Comparison of ENCODE assay signal across 9 mouse cellular contexts in genomic region chr8:70440246-70440645, GRCm38 (mm10). TPM values are rescaled to one million over a fixed set of nuclear protein-coding genes. Genes with fewer than 3 reads are reported as not detected.
DNase-seq lines count a peak whose midpoint lies in the region; ATAC-seq and TF ChIP-seq lines count a peak whose summit lies in the region.
"Had no signal": no experiment of that assay in that cellular context is flagged by ENCODE, and none has a peak within 500 bp of the region (broad histone marks: within the 10 kb centered on the region; RNA-seq: fewer than 3 reads in every experiment).

No protein-coding gene starts in this region.

- no peak for DNase-seq in layer of hippocampus, adult 2 months (ENCODE audit: low spot score in 2 of 2)
- DNase-seq in layer of hippocampus, postnatal 10 days (ENCODE audit: low spot score in 2 of 2): no peak
- peak; percentile 29 for DNase-seq in splenic B cell, adult 2 months (ENCODE audit: low read depth, low spot score)
- no peak for DNase-seq in testis, postnatal 10 days (ENCODE audit: low spot score)
- DNase-seq in adipocyte (ENCODE audit: low spot score): no peak
- no peak for DNase-seq in cerebellum, adult 2 months

- no peaks in the 10 kb centered on the region for H3K36me3 ChIP-seq in embryonic facial prominence, embryonic 12.5 days
- 0 out of 2 replicates have a peak, but pooled peaks cover 3% of the 10 kb centered on the region for H3K36me3 ChIP-seq in limb, embryonic 12.5 days
- H3K36me3 ChIP-seq in splenic B cell, adult 2 months (ENCODE audit: control insufficient read depth, insufficient read depth, low read length, poor library complexity, severe bottlenecking): no peaks in the 10 kb centered on the region

- no peaks in the 10 kb centered on the region for H3K9me3 ChIP-seq in embryonic facial prominence, embryonic 12.5 days
- no peaks in the 10 kb centered on the region for H3K9me3 ChIP-seq in limb, embryonic 12.5 days

- H3K4me2 ChIP-seq in embryonic facial prominence, embryonic 12.5 days (replicated peaks): peak overlapping the region; percentile 86
- peak overlapping the region; percentile 88 for H3K4me2 ChIP-seq in limb, embryonic 12.5 days

- H3K27me3 ChIP-seq in embryonic facial prominence, embryonic 12.5 days: no peaks in the 10 kb centered on the region
- H3K27me3 ChIP-seq in limb, embryonic 12.5 days: no peaks in the 10 kb centered on the region
- no peaks in the 10 kb centered on the region for H3K27me3 ChIP-seq in splenic B cell, adult 2 months (ENCODE audit: control insufficient read depth, insufficient read depth, low read length, poor library complexity, severe bottlenecking)
- H3K27me3 ChIP-seq in cerebellum, adult 2 months (ENCODE audit: control insufficient read depth, insufficient read depth, low read length): no peaks in the 10 kb centered on the region

- ATAC-seq in embryonic facial prominence, embryonic 12.5 days (ENCODE audit: insufficient number of reproducible peaks, insufficient read depth, low FRiP score, low TSS enrichment): no peak
- ATAC-seq in limb, embryonic 12.5 days (ENCODE audit: insufficient number of reproducible peaks, insufficient read depth, low FRiP score, low TSS enrichment, low read depth): no peak

- no peak overlapping the region for H3K4me3 ChIP-seq in layer of hippocampus, adult 2 months
- peak overlapping the region; percentile 68 for H3K4me3 ChIP-seq in embryonic facial prominence, embryonic 12.5 days
- H3K4me3 ChIP-seq in limb, embryonic 12.5 days (replicated peaks): peak overlapping the region; percentile 68
- no peak overlapping the region for H3K4me3 ChIP-seq in cerebellum, adult 2 months (replicated peaks; ENCODE audit: insufficient read depth, low read depth, low read length)

- no peak overlapping the region for H3K27ac ChIP-seq in layer of hippocampus, adult 2 months
- H3K27ac ChIP-seq in embryonic facial prominence, embryonic 12.5 days: no peak overlapping the region
- H3K27ac ChIP-seq in limb, embryonic 12.5 days: no peak overlapping the region; the same call in 1 of the 2 replicates
- no peak overlapping the region for H3K27ac ChIP-seq in cerebellum, adult 2 months (ENCODE audit: insufficient read depth, low read length)

- TF ChIP-seq CTCF in layer of hippocampus, adult 2 months (conservative IDR thresholded peaks at IDR 0.05): peak; percentile 27; the same call in 1 of the 2 replicates
- no peak for TF ChIP-seq CTCF in cerebellum, adult 2 months (IDR thresholded peaks at IDR 0.05; ENCODE audit: borderline replicate concordance, insufficient read depth, low read depth, low read length)

- peaks cover 18% of the 10 kb centered on the region for H3K4me1 ChIP-seq in embryonic facial prominence, embryonic 12.5 days
- H3K4me1 ChIP-seq in limb, embryonic 12.5 days (replicated peaks): peaks cover 12% of the 10 kb centered on the region
- H3K4me1 ChIP-seq in cerebellum, adult 2 months (ENCODE audit: control insufficient read depth, insufficient read depth, low read length): peaks cover 24% of the 10 kb centered on the region

- 46% methylated on average over 3 of the region's 3 CpGs for WGBS in embryonic facial prominence, embryonic 12.5 days
- 43% methylated on average over 3 of the region's 3 CpGs for WGBS in limb, embryonic 12.5 days
- 55% methylated on average over 3 of the region's 3 CpGs for WGBS in cerebellum, adult 2 months

- TF ChIP-seq POLR2A in cerebellum, adult 2 months (IDR thresholded peaks at IDR 0.05; ENCODE audit: borderline replicate concordance, insufficient read depth, low read length): no peak

- H3K9ac ChIP-seq in embryonic facial prominence, embryonic 12.5 days: peak overlapping the region; percentile 80
- peak overlapping the region; percentile 67; the same call in 1 of the 2 replicates for H3K9ac ChIP-seq in limb, embryonic 12.5 days (replicated peaks)

RNA-seq across cellular contexts. Expression of gene Crtc1, which starts 0.9 kb away (rescaled TPM):
- 100 to 1,000 TPM; 191 to 208 TPM for total RNA-seq in layer of hippocampus, adult 2 months (2021)
- 100 to 1,000 TPM; 103 to 114 TPM for total RNA-seq in layer of hippocampus, postnatal 10 days (2021)
- polyA plus RNA-seq in embryonic facial prominence, embryonic 12.5 days (2016; fragmentation: Nextera tagmentation; extraction: Ambion mirVana): 22.1 and 24.1 TPM in 2 replicates
- 18.4 and 24.8 TPM in 2 replicates for polyA plus RNA-seq in limb, embryonic 12.5 days (2016; fragmentation: Nextera tagmentation; extraction: Ambion mirVana)
- 90.2 and 105 TPM in 2 replicates for polyA plus RNA-seq in cerebellum, adult 2 months (2012; rRNA removed)

RNA-seq across cellular contexts. Expression of gene Klhl26, which starts 36.5 kb away (rescaled TPM):
- total RNA-seq in layer of hippocampus, adult 2 months (2021): 10 to 100 TPM; 56.8 to 60.2 TPM
- 10 to 100 TPM; 35.6 to 38.4 TPM for total RNA-seq in layer of hippocampus, postnatal 10 days (2021)
- 27.7 and 29.6 TPM in 2 replicates for polyA plus RNA-seq in embryonic facial prominence, embryonic 12.5 days (2016; fragmentation: Nextera tagmentation; extraction: Ambion mirVana)
- 26.8 and 27.3 TPM in 2 replicates for polyA plus RNA-seq in limb, embryonic 12.5 days (2016; fragmentation: Nextera tagmentation; extraction: Ambion mirVana)
- polyA plus RNA-seq in cerebellum, adult 2 months (2012; rRNA removed): 62.4 and 68.5 TPM in 2 replicates

RNA-seq across cellular contexts. Expression of gene Tmem59l, which starts 46.9 kb away (rescaled TPM):
- 100 to 1,000 TPM; 321 to 339 TPM for total RNA-seq in layer of hippocampus, adult 2 months (2021)
- total RNA-seq in layer of hippocampus, postnatal 10 days (2021): 100 to 1,000 TPM; 174 to 175 TPM
- polyA plus RNA-seq in embryonic facial prominence, embryonic 12.5 days (2016; fragmentation: Nextera tagmentation; extraction: Ambion mirVana): 27.1 and 29.6 TPM in 2 replicates
- polyA plus RNA-seq in limb, embryonic 12.5 days (2016; fragmentation: Nextera tagmentation; extraction: Ambion mirVana): 17.5 and 22.1 TPM in 2 replicates
- 524 and 552 TPM in 2 replicates for polyA plus RNA-seq in cerebellum, adult 2 months (2012; rRNA removed)
- total RNA-seq: gastrocnemius, adult 18-20 months had no signal

RNA-seq across cellular contexts. Expression of gene Crlf1, which starts 52.7 kb away (rescaled TPM):
- 10 to 100 TPM; 44.5 to 47.1 TPM for total RNA-seq in layer of hippocampus, adult 2 months (2021)
- total RNA-seq in layer of hippocampus, postnatal 10 days (2021): 10 to 100 TPM; 21.3 to 22.0 TPM
- 70.1 and 74.4 TPM in 2 replicates for polyA plus RNA-seq in embryonic facial prominence, embryonic 12.5 days (2016; fragmentation: Nextera tagmentation; extraction: Ambion mirVana)
- polyA plus RNA-seq in limb, embryonic 12.5 days (2016; fragmentation: Nextera tagmentation; extraction: Ambion mirVana): 82.4 and 105 TPM in 2 replicates
- 3.8 and 4.0 TPM in 2 replicates for polyA plus RNA-seq in cerebellum, adult 2 months (2012; rRNA removed)

Comparison
In these comparisons a context has a peak if more than half of its experiments do, and no peak if none do; other contexts are left out.
1. H3K4me3 ChIP-seq: peak in embryonic facial prominence, embryonic 12.5 days (single experiment) and limb, embryonic 12.5 days (single experiment); none in layer of hippocampus, adult 2 months (single experiment) and cerebellum, adult 2 months (single experiment).
2. RNA of gene Tmem59l, which starts 46.9 kb away (polyA plus RNA-seq): 524 to 552 TPM in cerebellum, adult 2 months; 27.1 to 29.6 TPM in embryonic facial prominence, embryonic 12.5 days and 17.5 to 22.1 TPM in limb, embryonic 12.5 days; every median in the first group is over 10 times any median in the second.